Mouse (Mus musculus) retina, postnatal 7 days (tissue): ENCODE data around the gene Nos2.

Source experiments
- DNase-seq: peaks from one replicate; pipeline ENCODE4 v3.0.0-alpha.2; 2012; ENCODE audit warnings: low read depth, low spot score

Gene Nos2

GRCm38 (mm10) chr11:78959367-78959766, 38.8 kb downstream of the Nos2 start:
- no peak for DNase-seq

- DNase-seq = no peak
Measured at GRCm38 (mm10) chr11:78959841-78960520, 39.4 kb downstream of the Nos2 start.

- no peak for DNase-seq
Measured at GRCm38 (mm10) chr11:78961221-78961620, 40.6 kb downstream of the Nos2 start.

- peak; percentile 41 for DNase-seq
Measured at GRCm38 (mm10) chr11:78967371-78967770, 46.8 kb downstream of the Nos2 start.

- DNase-seq = no peak
Measured at GRCm38 (mm10) chr11:78968121-78968520, 47.5 kb downstream of the Nos2 start.

GRCm38 (mm10) chr11:78971096-78971495, 50.5 kb downstream of the Nos2 start:
- no peak for DNase-seq

GRCm38 (mm10) chr11:78971746-78972145, 51.2 kb downstream of the Nos2 start:
- DNase-seq = no peak

- no peak for DNase-seq
Measured at GRCm38 (mm10) chr11:78972328-78972727, 51.7 kb downstream of the Nos2 start.

GRCm38 (mm10) chr11:78972811-78973351, 52.3 kb downstream of the Nos2 start:
- DNase-seq = no peak

- no peak for DNase-seq
Measured at GRCm38 (mm10) chr11:78973381-78974150, 53.0 kb downstream of the Nos2 start.

- DNase-seq = no peak
Measured at GRCm38 (mm10) chr11:78976731-78977510, 56.3 kb downstream of the Nos2 start.

GRCm38 (mm10) chr11:78978176-78979019, 57.8 kb downstream of the Nos2 start:
- DNase-seq = no peak

- DNase-seq = no peak
Measured at GRCm38 (mm10) chr11:78980083-78980634, 59.6 kb downstream of the Nos2 start.

GRCm38 (mm10) chr11:78982042-78982441, 61.5 kb downstream of the Nos2 start:
- DNase-seq = no peak

GRCm38 (mm10) chr11:78982513-78983291, 62.1 kb downstream of the Nos2 start:
- no peak for DNase-seq

GRCm38 (mm10) chr11:78983539-78983938, 63.0 kb downstream of the Nos2 start:
- DNase-seq = no peak

- no peak for DNase-seq
Measured at GRCm38 (mm10) chr11:78984483-78985177, 64.0 kb downstream of the Nos2 start, which contains the start of gene Lgals9. TSS of gene Lgals9 (minus strand) at chr11:78984946.

GRCm38 (mm10) chr11:78985505-78985904, 64.9 kb downstream of the Nos2 start:
- DNase-seq = no peak

GRCm38 (mm10) chr11:78986311-78987002, 65.9 kb downstream of the Nos2 start:
- no peak for DNase-seq
